Mouse (Mus musculus) spleen, postnatal 10 days (tissue): ENCODE measurements around the gene Abo.
"Not testable (repeated sequence)": the region's sequence is repeated elsewhere in the genome, so short reads cannot be mapped to it uniquely, and the experiment has no call there.

Experiments used
- DNase-seq, 2 experiments: peaks; one replicate each; pipeline ENCODE4 v3.0.0; 2021 to 2022; ENCODE audit warnings: low spot score in 2 of 2

Abo gene

DNA sequence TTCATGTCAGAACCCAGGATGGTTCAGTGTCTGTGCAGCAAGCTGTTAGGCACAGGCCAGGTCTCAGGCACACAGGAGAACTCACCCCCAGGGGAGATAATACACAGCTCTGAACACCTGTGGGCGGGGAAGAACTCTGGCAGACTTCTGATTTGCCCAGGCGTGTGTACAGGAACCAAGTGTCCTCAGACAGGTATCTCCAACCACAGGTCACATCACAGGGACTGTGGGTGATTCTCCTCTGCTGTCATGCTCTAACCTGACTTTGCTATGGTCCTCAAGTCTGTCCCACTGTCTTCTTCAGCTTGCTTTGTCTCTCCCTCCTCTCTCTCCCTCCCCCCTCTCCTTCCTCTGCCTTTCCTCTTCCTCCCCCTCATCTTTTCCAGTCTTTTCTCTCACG, at the start of gene Abo:
Gene Abo, minus strand, starts transcription at position 101 of the 400 bp plus-strand sequence.
- no peak for DNase-seq

- no peak for DNase-seq
Measured at GRCm38 (mm10) chr2:26914148-26914941, 49.6 kb upstream of the Abo start.

DNA sequence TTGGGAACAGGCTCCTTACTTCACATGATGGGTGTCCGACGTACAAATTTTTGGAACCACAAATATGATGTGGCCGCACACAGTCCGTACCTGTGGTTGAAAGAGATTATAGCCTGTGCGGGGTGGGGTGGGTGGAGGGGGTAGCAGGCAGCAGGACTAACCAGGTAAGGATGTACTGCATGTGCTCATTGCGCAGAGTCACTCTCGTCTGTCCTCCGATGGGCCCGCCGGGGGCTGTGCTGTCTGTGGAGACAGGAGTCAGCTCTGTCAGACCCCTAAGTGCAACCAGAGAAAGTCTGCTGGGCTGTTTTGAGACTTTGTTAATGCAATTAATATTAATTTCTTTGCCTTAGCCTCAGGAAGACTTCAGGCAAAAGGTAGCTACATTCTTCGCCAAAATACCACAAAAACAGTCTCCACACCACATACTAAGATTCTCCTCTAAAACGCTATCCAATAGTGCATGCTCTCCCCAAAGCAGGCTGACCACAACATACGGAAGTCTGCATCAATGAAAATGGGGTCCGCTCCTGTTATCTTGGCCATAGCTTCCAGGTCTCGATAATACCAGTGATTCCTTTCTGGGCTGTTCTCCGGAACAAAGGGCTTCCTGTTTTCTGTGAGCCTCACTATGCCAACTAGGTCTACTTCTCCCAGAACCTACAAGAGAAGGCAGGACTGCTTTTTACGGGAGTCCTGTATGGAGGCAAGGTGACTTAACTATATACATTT, 48.8 kb upstream of the Abo start:
- no peak for DNase-seq

- no peak for DNase-seq
Measured at GRCm38 (mm10) chr2:26912253-26912770, 47.5 kb upstream of the Abo start.

DNA sequence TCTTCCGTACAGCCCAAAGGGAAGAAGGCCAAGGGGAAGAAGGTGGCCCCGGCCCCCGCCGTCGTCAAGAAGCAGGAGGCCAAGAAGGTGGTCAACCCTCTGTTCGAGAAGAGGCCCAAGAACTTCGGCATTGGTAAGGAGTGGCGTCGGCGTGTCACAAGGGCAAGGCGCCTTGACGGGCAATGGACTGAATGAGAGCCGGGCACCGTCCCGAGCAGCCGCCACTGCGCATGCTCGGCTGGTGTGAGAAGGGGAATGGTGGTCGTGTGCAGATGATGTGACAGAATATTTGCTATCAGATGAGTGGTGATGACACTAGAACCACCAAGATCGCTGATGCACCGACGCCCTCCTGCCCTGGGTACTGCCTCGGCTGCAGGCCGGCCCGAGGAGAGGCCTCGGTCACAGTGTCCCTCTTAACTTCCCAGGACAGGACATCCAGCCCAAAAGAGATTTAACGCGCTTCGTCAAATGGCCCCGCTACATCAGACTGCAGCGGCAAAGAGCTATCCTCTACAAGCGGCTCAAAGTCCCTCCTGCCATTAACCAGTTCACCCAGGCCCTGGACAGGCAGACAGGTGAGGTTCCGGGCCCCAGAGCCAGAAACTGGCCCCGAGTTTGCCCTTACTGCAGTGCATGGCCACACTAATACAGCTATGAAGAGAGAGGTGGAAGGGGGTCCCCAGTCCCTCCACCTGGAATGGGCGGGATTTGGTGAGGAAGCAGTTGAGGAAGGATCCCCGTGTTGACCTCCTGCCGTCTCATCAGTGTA, 46.4 kb upstream of the Abo start:
- peak; percentile 34 to 78 for DNase-seq

- peak; percentile 100 for DNase-seq
Measured at GRCm38 (mm10) chr2:26910124-26910993, 45.6 kb upstream of the Abo start, which contains the start of the genes Med22 and Rpl7a. Med22 (minus strand) TSS chr2:26910677. Rpl7a (plus strand) TSS chr2:26910764.

DNA sequence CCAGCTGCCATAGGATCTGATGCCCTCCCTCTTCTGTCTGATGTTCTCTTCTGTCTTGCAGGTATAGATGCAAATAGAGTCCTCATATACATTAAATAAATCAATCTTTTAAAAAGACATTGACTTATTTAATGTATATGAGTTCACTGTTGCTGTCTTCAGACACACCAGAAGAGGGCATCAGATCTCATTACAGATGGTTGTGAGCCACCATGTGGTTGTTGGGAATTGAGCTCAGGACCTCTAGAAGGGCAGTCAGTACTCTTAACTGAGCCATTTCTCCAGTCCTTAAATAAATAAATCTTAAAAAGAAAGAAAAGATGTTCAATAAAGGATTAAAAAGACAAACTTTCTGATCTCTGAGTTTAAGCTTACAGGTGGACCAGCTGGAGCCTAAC, 44.6 kb upstream of the Abo start:
- DNase-seq, result no peak

DNA sequence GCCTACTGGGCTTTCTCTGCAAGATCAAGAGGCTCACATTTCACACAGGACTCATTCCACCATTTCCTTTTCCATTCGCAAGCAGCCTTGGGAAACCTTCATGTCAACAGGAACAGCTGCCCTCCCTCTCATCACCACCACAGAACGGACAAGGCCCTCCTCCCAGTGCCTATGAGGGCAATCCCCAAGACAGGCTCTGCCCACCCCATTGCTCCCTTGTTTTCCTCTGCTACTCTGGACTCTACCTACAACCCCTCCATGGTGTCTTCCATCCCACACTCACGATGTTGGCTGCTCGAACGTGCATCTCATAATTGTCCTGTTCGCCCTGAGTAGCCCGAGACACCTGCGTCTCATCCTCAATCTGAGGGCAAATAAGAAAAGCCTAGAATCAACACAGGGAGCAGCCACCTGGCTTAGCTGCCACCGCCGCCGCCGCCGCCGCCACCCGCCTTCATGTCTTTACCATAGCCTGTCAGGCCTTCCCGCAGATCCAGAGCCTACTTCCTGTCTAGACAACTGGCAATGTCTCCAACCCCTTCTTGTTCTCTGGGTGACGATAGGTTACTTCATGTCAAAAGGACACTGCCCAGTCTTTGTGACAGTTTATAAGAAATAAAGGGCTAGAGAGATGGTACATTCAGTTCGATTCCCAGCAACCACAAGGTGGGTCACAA, 44.1 kb upstream of the Abo start:
- no peak for DNase-seq

GRCm38 (mm10) chr2:26907109-26907508, 42.3 kb upstream of the Abo start:
- DNase-seq, result peak in 1 of 2 experiments; percentile 69

DNA sequence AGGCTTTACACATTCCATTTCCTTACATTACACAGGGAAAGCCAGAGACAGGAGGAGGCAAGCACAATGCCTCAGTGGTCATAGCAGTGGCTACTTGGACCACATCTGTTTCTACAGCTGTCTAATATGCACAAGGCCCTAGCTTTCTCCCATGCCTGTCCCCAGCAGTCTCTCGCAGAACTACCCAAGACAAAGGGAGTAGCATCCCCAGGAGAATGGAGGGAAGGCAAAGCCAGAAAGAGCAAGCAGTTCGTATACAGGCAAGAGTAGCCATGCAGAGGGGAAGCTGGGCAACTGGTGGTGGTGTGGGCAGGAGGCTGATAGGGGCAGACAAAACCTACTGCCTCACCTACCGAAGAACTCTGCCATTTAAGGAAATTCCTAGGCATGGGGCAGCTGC, 41.7 kb upstream of the Abo start:
- DNase-seq, result no peak

GRCm38 (mm10) chr2:26905936-26906335, 41.2 kb upstream of the Abo start:
- no peak for DNase-seq

- DNase-seq, result no peak
Measured at GRCm38 (mm10) chr2:26903311-26903710, 38.5 kb upstream of the Abo start.

GRCm38 (mm10) chr2:26902467-26903220, 37.9 kb upstream of the Abo start, which contains the start of gene Surf6:
Surf6 (minus strand) TSS chr2:26902879.
- peak; percentile 78 to 94 for DNase-seq

DNA sequence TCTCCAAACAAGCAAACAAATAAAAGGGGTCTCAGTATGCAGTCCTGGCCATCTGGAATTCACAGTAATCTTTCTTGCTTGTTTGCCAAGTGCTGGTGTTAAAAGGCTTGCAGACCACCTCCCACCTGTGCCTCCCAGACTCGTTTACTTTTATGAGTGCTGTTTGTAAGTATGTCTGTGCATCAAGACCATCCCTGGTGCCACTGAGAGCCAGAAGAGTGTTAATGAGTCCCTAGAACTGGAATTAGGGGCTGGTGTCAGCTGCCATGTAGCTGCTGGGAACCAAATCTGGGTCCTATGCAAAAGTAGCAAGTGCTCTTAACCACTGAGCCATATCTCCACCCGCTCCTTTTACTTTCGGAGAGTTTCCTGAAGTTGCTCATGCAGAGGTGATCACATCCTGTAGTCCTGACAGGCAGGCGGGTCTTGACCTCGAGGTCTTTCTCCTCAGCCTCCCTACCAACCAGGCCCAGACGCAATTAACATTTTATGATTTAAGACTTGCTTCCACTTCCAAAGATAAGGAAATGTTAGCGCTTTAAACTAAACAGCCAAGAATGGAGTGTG, 37.1 kb upstream of the Abo start:
- DNase-seq, result no peak

- no peak for DNase-seq
Measured at GRCm38 (mm10) chr2:26900731-26901130, 36.0 kb upstream of the Abo start.

GRCm38 (mm10) chr2:26895898-26896297, 31.1 kb upstream of the Abo start:
- no peak for DNase-seq

DNA sequence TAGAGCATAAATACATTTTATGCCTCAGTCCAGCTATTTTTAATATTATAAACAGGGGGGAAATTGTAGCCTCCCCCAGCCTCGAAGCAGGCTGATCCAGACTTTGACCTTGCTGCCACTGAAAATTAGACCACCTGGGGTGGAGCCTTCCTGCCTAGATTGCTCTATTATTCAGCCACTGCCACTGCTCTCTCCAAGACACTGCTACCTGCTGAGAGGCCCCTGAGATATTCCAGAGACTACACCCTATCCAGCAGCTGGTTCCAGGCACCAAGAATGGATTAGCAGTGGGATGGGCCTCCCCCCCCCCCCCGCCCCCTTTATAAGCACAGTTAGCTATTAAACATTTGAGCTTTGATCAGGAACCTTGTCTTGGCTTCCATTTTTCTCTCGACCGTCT, 21.4 kb upstream of the Abo start:
- DNase-seq, result not testable (repeated sequence)

GRCm38 (mm10) chr2:26885541-26885940, 20.8 kb upstream of the Abo start:
- not testable (repeated sequence) for DNase-seq

- DNase-seq, result no peak
Measured at GRCm38 (mm10) chr2:26878571-26878970, 13.8 kb upstream of the Abo start.
